Mouse (Mus musculus): ENCODE results near the gene Parm1.

- TF ChIP-seq POLR2A (IDR thresholded peaks at IDR 0.05; ENCODE audit: borderline replicate concordance, extremely low read depth, low read depth, low read length) (no peak), CTCF (IDR thresholded peaks at IDR 0.05; ENCODE audit: insufficient read depth, low read length) (no peak)
Measured at GRCm38 (mm10) chr5:91517077-91517476, 338 bp upstream of the Parm1 start.
